Mouse (Mus musculus): ENCODE data around the gene Lyrm9. TPM values are rescaled to one million over a fixed set of nuclear protein-coding genes. Genes with fewer than 3 reads are reported as not detected.

The Lyrm9 gene
- total RNA-seq (2021) = 10 to 100 TPM; 26.4 to 36.8 TPM
- long read RNA-seq, experiment 1, full-length matches to known transcripts = 13 of 15 reads
- long read RNA-seq, experiment 1, partial matches to known transcripts = 0 of 15 reads
- long read RNA-seq, experiment 1, other reads (novel, unspliced or antisense) = 2 of 15 reads
- long read RNA-seq, experiment 2, full-length matches to known transcripts = 27 of 38 reads
- long read RNA-seq, experiment 2, partial matches to known transcripts = 3 of 38 reads
- long read RNA-seq, experiment 2, other reads (novel, unspliced or antisense) = 8 of 38 reads

DNA sequence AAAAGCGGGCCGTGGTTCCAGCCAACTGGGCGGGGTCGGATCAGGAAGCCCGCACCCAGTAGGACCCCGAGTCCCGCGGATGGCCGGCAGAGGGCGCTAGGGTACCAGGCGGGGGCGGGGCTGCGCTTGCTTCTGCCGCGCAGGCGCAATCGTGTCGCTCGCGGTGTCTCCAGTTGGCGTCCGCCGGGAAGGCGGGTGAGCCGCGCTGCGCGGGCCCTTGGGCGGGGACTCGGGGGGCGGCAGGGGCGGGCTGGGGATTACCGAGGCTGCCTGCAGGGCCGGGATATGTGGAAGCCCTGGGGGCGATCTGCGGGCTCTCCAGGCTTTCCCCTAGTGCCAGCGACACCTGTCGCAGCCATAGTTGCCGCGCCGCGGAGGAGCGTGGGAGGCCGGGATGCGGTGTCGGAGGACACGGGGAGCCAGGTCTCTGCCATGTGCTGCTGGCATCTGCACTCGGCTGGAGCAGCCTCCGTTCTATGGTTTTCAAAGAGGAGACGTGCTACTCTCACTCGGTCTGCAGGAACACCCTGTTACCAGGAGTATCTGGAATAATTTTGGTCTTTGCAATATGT, at the start of gene Lyrm9:
Gene Lyrm9 (plus strand): TSS at position 143 of the 572 bp plus-strand sequence.
- peak; percentile 100 for DNase-seq (ENCODE audit: low spot score in 2 of 2)

DNA sequence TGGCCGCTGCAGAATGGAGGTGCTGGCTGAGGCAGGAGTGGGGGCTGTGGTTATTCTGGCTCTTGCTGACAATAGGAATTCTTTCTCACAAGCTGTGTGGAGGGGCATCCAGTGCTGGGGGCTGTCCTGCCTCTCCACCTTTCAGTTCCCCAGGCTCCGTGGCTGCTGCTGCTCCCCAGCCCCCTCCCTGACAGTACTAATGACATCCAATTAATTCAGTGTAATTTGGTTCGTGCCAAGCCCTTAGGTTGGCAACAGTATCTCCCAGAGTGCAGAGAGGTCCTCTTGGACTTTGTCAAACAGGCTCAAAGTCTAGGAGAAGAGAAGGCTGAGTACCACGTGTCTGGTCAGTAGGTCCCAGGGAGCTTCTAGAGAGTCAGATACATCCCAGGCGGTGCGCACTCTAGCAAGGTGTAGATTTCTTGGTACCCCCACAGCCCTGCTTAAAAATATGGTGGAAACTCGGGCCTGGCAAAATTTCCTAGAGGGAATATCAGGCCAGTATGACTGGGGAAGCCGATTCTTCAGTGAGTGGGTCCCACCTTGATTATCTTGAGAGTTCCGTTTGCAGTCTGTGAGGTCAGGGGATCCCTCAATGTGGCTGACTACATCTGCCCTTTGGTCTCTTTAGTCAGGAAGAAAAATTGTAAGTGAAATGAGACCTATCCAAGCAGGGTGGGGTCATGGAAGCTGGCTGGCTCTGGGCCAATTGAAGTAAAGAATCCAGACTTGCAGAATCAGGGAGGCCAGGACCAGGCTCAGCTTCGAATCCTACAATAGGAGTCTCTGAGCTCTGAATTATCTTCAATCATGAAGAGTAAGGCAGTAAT, 48.3 kb upstream of the Lyrm9 start:
- DNase-seq (ENCODE audit: low spot score in 2 of 2) = no peak

DNA sequence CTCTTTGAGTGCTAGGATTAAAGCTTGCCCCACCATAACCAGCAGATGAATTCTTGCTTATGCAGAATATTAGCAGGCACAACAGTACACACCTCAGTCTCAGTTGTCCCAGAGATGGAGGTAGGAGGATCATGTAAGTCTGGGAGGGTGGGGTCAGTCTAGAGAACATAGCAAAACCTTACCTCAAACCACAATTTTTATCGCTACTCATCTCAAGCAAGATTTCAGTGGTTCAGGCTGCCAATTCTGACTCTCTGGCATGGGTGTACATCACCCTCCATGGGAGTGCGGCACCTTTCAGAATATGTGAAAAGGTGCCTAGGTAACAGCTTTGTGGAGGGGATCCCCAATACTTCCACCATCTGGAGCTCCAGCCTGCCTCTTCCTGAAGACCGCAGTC, 46.4 kb upstream of the Lyrm9 start:
- no peak for DNase-seq (ENCODE audit: low spot score in 2 of 2)

DNA sequence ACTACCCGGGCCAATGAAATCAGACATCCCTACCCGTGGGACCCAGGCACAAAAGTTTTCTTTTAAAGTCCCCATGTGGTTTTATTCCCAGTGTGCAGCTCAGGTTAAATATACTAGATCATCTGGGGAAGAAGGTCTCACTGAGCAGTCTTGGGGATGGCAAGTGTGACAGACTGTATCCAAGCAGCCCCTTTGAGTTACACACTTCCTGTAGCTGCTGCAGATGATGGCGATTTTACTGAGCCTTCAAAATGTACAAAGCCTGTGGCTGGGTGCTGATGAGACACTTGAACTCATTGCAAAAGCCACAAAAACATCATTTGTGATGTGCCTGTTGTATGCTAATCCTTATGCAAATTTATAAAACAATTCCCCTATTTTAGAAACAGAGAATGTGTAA, 45.8 kb upstream of the Lyrm9 start:
- DNase-seq (ENCODE audit: low spot score in 2 of 2) = no peak

DNA sequence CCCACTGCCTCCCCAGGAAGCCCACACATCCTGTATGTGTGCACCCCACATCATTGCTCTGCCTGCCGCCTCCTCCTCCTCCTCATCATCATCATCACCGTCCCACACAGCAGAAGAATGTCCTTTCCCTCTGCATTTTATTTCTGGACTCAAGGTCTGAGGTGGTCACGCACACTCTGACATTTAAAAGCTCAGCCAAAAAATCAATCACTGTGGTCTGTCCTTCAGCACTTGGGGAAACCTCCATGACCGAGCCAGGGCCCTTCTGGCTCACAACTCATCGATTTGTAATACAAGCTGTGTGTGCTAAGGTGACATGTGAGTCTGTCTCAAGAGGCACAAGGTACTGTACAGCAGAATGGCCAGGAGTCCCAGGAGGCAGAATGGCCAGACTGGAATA, 44.1 kb upstream of the Lyrm9 start:
- peak in 1 of 2 experiments; percentile 39 for DNase-seq (ENCODE audit: low spot score in 2 of 2)

DNA sequence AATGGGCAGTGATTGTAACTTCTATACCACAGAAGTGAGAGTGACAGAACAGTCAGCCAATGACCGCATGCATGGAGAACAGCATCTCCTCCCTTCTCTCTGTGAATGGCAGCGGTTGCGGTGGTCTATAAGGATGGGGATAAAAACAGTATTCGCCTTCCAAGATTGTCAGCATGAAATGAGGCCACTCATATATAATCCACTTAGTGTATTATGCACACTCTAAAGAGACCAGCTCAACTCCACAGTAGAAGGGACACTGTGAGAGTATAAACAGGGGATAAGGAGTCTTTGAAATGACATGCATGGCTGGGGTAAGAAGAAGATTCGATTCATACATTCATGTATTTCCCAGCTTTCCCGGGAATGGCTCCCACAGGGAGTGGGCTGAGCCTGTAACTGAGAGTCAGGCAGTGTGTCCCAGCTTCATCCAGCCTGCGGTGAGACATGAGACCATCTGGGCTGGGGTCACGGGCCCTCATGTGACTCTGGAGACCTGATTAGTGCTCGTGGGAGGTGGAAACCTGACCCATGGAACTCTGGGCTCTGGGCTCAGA, 43.5 kb upstream of the Lyrm9 start:
- no peak for DNase-seq (ENCODE audit: low spot score in 2 of 2)

DNA sequence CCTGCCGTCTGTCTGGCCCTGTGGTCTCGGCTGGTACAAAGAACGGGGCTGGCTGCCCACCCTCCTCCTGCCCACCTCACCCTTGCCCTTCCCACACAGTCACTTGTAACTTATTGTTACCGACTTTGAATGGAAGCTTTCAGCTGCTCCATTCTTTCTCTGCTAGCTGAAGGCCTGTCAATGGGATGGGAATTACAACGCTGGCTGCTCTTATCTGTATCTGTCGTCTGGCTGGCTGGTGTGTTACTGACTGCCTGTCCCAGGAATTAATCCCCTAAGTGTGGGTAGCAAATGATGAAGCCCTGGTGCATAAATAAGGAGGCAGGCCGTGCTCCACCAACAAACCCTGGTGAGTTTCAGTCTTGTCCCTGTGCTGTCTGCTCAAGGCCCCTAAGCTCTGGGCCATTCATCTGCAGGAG, 40.4 kb upstream of the Lyrm9 start:
- no peak for DNase-seq (ENCODE audit: low spot score in 2 of 2)

DNA sequence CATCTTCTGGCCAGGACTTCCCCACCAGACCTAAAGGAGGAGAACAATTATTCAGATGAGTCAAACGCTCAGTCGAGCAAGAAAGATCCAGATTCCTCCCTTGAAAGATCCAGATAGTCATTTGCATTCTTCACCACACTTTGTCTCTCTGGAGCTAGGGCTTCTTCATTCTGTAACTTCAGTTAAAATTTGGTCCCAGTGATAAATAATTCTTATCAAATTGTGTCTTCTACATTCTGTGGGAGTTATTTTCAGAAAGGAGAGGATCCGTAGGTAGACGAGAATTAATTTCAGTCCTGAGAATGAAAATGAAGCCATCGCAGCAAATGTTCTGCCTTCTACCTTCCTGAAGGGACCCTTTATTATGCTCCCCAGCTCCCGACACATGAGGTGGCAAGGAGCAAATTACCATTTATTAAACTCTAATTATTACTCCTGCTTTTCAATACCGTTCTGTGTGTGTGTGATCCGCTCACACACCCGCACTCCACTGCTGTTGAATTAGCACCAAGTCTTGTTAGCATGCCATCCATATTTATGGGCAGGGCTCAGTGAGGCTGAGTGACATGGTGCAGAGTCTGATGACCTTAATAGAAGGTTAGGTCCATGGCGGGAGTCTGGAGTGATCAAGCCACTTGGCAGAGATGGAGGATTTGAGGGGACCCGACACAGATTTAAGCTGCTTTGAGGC, 36.9 kb upstream of the Lyrm9 start:
- DNase-seq (ENCODE audit: low spot score in 2 of 2) = no peak

DNA sequence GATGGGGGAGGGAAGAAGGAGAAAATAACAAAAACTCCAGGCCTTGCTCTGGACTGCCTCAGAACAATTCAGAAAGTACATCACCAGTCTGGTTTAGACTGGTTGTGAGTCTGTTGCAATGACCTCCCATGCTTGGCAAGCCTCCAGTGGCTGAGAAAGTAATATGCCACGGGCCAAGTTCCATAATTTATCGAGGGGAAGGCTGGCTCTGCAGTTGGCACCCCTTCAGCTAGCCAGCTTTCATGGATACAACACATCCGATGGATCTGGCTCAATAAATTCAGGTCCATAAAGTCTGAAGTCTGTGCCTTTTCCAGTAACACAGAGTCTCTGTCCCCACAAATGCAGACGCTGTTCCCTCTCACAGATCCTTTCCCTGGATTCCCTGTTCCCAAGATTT, 34.8 kb upstream of the Lyrm9 start:
- DNase-seq (ENCODE audit: low spot score in 2 of 2) = peak; percentile 76 to 86

DNA sequence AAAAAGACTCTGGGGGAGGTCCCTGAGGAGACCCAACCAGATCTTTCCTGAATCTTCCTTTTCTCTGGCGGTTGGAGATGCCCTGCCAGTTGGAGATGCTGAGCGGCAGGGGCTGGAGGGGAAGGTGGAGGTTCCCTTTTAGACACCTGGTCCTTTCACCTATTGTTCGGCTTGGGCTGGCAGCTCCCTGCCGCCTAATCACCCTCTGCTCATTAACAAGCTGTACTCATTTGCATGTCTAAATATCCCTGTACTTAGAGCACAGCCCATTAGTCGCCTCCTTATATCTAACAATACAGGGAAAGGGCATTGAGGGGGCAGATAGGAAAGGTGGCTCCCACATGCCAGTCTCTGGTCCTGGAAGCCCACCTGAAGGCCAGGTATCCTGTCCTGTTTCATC, 34.3 kb upstream of the Lyrm9 start:
- no peak for DNase-seq (ENCODE audit: low spot score in 2 of 2)

DNA sequence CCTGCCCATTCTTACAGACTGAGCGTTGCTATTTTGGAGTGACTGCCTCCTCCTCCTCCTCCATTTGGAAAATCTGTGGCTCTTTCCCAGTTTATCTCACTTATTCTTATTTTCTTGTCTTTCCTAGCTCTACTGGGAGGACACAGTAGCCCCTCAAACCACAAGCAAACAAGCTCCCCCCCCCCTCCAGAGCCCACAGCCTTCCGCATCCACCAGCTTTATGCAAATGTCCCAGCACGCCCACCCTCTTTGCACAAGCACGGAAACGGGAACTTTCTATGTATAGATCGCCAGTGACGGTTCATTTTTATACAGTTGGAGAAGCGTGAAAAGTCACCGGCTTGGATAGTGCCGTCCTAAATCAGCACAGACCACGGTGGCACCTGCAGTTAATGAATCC, 33.9 kb upstream of the Lyrm9 start:
- DNase-seq (ENCODE audit: low spot score in 2 of 2) = no peak

DNA sequence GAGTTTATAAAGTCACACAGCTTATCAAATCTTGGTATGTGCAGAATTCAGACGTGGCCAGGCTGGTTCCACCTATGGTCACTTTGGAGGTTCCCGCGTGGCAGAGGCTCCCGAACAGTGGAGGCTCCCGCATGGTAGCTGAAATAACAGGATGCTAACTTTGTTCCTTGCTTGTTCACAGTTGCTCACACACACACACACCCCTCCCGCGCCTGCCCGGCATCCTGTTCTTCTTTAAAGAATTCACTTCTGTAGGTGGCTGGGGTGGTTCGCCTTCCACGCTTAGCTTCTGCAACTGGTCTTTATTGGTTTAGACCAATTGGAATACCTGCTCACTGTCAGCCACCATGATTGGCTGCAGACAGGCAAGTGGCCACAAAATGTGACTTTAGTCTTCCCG, 33.3 kb upstream of the Lyrm9 start:
- no peak for DNase-seq (ENCODE audit: low spot score in 2 of 2)

DNA sequence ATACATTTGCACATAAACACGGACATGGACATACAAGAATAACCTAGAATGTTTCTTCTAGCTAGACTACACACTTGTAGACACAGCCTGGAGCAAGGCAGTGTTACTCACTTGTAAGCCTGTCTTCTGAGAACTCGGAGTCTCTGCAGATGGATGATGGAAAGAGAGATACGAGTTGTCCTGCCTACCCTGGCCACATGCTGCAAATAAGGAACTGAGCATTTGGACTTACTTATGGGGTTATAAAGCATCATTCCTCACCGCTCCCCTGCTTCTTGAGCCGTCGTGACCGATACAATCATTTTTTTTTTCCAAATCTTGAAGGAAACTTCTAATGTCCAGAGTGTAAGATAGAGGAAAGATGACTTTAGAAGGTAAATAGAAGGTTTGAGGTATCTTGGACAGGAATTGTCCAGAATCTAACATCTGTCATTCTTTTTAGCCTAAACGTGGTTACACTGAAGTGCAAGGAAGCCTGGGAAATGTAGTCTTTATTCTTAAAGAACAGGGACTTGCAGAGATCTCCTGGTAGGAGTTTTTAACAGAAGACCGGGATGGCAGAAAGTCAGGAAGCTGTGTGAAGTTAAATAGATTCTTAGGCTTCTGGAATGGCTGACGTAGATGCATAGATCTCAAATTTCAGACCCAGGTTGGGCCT, 30.2 kb upstream of the Lyrm9 start:
- DNase-seq (ENCODE audit: low spot score in 2 of 2) = no peak

DNA sequence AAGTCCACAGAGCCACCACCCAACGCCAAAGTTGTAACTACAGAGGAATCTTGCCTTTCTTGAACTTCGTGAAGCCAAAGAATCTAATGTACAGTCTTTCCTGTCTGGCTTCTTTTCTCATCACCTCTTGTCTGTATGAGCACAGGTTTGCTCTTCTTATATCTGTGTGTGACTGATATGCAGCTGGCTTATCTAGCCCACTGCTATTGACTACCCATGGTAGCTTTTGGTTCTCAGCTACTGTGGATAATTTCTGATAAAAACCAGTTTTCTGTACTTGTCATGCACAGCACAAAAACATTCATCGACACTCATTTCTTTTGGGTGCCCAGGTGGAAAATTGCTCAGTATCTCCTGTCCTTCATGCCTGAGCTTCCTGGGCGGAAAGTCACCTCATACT, 25.3 kb upstream of the Lyrm9 start:
- no peak for DNase-seq (ENCODE audit: low spot score in 2 of 2)

DNA sequence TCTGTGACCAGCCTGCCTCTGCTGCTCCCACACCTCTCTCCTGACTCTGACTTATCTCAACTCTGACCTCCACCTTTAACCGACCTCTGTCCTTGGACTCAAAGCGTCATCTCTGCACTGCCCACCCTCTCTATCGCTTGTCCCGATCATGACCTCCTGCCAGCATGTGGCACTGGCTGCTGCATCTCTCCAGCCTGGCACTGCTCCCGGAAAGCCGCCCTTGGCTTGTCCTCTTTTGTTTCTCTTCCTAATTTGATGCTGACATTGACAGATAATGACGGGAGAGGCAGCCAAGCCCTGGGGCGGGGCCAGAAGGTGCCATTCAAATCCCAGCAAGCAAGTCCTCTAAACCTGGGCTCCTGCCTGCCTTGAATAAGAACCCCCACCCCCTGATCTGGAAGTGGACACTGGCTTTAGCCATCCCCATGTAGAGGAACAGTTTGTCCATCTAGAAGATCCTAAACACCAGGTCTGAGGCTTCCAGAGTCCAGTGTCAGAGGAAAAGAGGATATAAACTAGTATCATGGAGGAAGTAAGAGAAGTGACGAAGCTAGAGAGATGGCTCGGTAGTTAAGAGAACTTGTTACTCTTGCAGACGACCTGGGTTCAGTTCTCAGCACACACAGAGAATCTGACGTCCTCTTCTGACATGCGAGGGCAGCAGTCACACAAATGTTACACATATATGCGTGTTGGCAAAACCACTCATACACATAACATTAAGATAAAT, 22.6 kb upstream of the Lyrm9 start:
- peak; percentile 71 to 83 for DNase-seq (ENCODE audit: low spot score in 2 of 2)

DNA sequence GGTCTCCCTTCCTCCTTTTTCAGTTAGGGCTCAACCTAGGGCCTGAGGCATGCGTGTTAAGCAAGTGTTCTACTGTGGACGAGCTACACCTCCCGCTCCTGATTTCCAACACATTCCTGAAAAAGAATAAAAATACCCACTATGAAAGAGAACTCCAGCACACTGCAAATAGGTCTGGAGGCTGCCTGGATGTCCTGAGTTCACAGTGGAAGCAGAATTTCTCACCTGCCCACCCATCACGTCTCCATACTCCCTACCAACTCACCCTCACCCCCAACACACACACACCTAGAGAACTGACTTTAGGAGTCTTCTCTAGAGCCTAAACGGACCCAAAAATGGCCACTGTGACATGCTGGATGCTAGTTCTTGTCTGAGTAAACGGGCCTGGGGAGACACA, 21.8 kb upstream of the Lyrm9 start:
- no peak for DNase-seq (ENCODE audit: low spot score in 2 of 2)

DNA sequence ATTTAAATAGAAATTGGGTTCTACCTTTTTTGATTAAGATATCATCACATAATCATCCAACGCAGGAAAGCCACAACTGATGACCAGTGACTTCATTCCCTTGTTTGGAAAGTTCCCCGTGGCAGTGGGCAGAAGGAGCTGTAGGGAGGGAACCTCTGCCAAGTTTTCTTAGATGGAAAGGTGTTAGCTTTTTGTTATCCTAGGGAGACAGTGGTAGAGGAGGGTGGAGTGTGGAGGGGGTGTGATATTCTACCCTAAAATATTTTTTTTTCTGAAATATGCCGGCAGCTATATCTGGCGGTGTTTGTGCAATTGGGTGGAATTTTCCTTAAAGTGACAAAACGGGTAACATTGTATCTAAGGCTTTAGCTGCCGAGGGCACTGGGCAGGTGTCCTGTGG, 21.2 kb upstream of the Lyrm9 start:
- no peak for DNase-seq (ENCODE audit: low spot score in 2 of 2)

DNA sequence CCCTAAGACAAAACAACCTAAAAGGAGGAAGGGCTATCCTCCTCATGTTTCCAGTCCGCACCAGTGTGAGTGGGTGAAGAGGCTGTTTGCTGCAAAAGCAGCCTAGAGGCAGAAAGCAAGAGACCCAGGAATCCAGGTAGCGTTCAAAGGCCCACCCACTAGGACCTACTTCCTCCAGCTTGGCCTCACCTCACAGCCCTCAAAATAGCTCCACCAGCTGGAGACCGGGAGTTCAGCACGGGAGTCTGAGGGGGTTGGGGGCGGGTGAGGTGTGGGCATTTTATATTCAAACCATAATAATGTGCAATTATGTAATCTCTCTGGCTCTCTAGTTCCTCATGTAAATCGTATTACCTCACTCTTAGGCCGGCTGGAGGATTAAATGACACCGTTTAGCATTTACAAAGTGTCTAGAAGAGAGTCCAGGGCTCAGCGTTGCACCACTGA, 20.7 kb upstream of the Lyrm9 start:
- DNase-seq (ENCODE audit: low spot score in 2 of 2) = no peak

DNA sequence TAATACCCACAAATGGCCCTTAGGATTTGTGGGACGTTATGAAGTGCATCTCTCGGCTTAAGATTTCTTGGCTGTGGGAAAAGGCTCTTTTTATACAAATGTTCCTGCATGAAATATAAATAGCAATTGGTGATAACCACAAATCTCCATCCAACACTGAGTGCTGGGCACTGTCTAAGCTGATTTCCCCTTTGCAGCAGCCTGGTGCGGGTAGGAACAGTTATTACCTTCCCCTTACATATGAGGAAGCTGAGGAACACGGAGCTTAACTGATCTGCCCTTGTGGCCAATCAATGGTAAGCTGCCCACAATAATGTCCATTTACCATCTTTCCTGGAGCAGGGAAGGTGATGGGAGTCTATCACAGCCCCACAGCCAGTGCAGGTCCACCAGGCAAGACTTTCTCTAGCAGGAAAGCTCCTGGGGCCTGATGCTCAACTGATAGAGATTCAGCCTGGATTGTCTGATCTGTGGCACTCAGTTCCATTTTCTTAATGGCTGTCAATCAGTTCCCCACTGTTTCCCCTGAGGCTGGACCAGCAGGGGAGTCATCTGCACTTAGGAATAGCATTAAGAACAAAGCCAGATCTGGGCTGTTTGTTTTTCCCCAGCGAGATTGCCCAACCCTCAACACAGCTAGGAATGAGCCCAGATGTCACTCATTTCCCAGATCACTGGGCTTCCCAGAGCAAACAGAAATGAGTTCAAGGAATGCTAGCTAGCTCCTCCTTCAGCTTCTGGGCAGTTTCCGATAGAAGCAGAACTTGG, 18.9 kb upstream of the Lyrm9 start:
- DNase-seq (ENCODE audit: low spot score in 2 of 2) = no peak
